Mouse (Mus musculus): Measurements from ENCODE around the gene Slc6a11.

- TF ChIP-seq CTCF (IDR thresholded peaks at IDR 0.05; ENCODE audit: borderline replicate concordance, insufficient read depth, low read length), result no peak
- TF ChIP-seq POLR2A (IDR thresholded peaks at IDR 0.05; ENCODE audit: low read depth, low read length), result no peak
These were observed 153.1 kb downstream of the Slc6a11 start for GRCm38 (mm10) chr6:114283927-114284703.

Data from embryonic fibroblast, embryonic 13.5 days (primary cell).